Mouse (Mus musculus): ENCODE results near the gene Pigf.

DNA sequence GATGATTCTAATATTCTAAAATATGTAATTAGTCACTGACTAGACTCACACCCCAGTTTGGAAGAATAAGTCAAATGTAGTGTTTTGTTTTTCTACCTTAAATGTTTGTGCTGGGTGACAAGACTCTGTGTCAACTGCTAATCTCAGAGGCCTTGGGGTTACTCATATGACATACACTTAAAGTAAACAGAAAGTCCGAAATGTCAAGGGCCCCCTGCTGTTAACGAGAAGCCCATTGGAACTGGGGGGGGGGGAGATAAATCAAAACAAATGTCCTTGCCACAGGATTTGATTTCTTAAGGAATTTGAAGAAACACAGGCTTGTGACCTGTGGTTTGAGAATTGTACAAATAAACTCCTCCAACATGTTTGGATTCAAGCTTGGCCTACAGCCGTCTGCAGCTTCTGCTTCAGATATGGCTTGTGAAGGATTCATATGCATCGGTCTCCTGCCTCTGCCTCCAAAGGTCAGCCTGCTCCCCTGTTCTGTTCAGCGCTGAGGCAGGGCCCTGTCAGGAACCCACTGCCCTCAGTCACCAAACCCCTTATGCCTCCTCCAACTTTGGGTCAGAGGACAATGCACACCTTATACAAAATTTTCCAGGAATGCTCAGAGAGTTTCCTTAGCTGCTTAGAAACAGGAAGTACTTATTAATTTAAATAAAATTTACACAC lies 47.7 kb upstream of the Pigf start:
- TF ChIP-seq CTCF (IDR thresholded peaks at IDR 0.05; ENCODE audit: low read depth): no peak
- no peak for TF ChIP-seq EP300 (IDR thresholded peaks at IDR 0.05; ENCODE audit: low read depth)
